Mouse (Mus musculus): ENCODE results near the gene Zcchc14. TPM values are rescaled to one million over a fixed set of nuclear protein-coding genes. Genes with fewer than 3 reads are reported as not detected.

Gene Zcchc14
- total RNA-seq (2014; rRNA removed) (66.5 and 68.5 TPM in 2 replicates), polyA plus RNA-seq (2015; fragmentation: Nextera tagmentation; extraction: Ambion mirVana) (11.5 and 16.9 TPM in 2 replicates)

GRCm38 (mm10) chr8:121652774-121653323, at the start of gene Zcchc14:
Gene Zcchc14 (minus strand): TSS chr8:121652901.
- peaks cover 35% of the 10 kb centered on the region for H3K4me1 ChIP-seq (ENCODE audit: insufficient read depth, low read length)
- H3K9ac ChIP-seq (replicated peaks; ENCODE audit: low read length, poor library complexity, severe bottlenecking): peak within 1 kb of the TSS; percentile 88
- peak within 1 kb of the TSS; percentile 99 for H3K27ac ChIP-seq (ENCODE audit: low read depth, low read length)
- H3K9me3 ChIP-seq (ENCODE audit: low read length): no peaks in the 10 kb centered on the region
- H3K27me3 ChIP-seq (ENCODE audit: insufficient read depth, low read length): no peaks in the 10 kb centered on the region
- no peak for TF ChIP-seq CTCF (IDR thresholded peaks at IDR 0.05)
- ATAC-seq (ENCODE audit: low FRiP score) (peak; percentile 97), DNase-seq (ENCODE audit: low spot score) (peak; percentile 100)
- no peaks in the 10 kb centered on the region for H3K36me3 ChIP-seq (ENCODE audit: insufficient read depth, low read length)
- peak within 1 kb of the TSS; percentile 99 for H3K4me2 ChIP-seq (ENCODE audit: low read depth, low read length, poor library complexity, severe bottlenecking)
- H3K4me3 ChIP-seq (ENCODE audit: low read depth, low read length): peak within 1 kb of the TSS; percentile 81
- WGBS: under 1% methylated on average over 42 of the region's 67 CpGs

- no peak for DNase-seq (ENCODE audit: low spot score)
- Histone ChIP-seq H3K27me3 (ENCODE audit: insufficient read depth, low read length) (no peaks in the 10 kb centered on the region), H3K36me3 (ENCODE audit: insufficient read depth, low read length) (no peaks in the 10 kb centered on the region), H3K4me2 (ENCODE audit: low read depth, low read length, poor library complexity, severe bottlenecking) (no peak overlapping the region), H3K27ac (ENCODE audit: low read depth, low read length) (no peak overlapping the region), H3K4me3 (ENCODE audit: low read depth, low read length) (no peak overlapping the region), H3K9ac (replicated peaks; ENCODE audit: low read length, poor library complexity, severe bottlenecking) (no peak overlapping the region), H3K4me1 (ENCODE audit: insufficient read depth, low read length) (peaks cover 13% of the 10 kb centered on the region; the same call in 1 of the 2 replicates), H3K9me3 (ENCODE audit: low read length) (no peaks in the 10 kb centered on the region)
- TF ChIP-seq CTCF (IDR thresholded peaks at IDR 0.05): no peak
- 100% methylated on average over 2 of the region's 2 CpGs for WGBS
- ATAC-seq (ENCODE audit: low FRiP score): no peak
Observed at GRCm38 (mm10) chr8:121699936-121700335, 47.2 kb upstream of the Zcchc14 start.

GRCm38 (mm10) chr8:121698615-121699101, 46.0 kb upstream of the Zcchc14 start:
- TF ChIP-seq CTCF (IDR thresholded peaks at IDR 0.05): no peak
- no peak for ATAC-seq (ENCODE audit: low FRiP score)
- H3K4me2 ChIP-seq (ENCODE audit: low read depth, low read length, poor library complexity, severe bottlenecking): peak overlapping the region; percentile 42
- 9% methylated on average over 9 of the region's 9 CpGs for WGBS
- H3K27ac ChIP-seq (ENCODE audit: low read depth, low read length): peak overlapping the region; percentile 83
- H3K9me3 ChIP-seq (ENCODE audit: low read length): no peaks in the 10 kb centered on the region
- peak overlapping the region; percentile 48 for H3K9ac ChIP-seq (replicated peaks; ENCODE audit: low read length, poor library complexity, severe bottlenecking)
- peak overlapping the region; percentile 13; the same call in 1 of the 2 replicates for H3K4me3 ChIP-seq (ENCODE audit: low read depth, low read length)
- H3K27me3 ChIP-seq (ENCODE audit: insufficient read depth, low read length): no peaks in the 10 kb centered on the region
- peak; percentile 16 for DNase-seq (ENCODE audit: low spot score)
- peaks cover 13% of the 10 kb centered on the region; the same call in 1 of the 2 replicates for H3K4me1 ChIP-seq (ENCODE audit: insufficient read depth, low read length)
- H3K36me3 ChIP-seq (ENCODE audit: insufficient read depth, low read length): no peaks in the 10 kb centered on the region

DNA sequence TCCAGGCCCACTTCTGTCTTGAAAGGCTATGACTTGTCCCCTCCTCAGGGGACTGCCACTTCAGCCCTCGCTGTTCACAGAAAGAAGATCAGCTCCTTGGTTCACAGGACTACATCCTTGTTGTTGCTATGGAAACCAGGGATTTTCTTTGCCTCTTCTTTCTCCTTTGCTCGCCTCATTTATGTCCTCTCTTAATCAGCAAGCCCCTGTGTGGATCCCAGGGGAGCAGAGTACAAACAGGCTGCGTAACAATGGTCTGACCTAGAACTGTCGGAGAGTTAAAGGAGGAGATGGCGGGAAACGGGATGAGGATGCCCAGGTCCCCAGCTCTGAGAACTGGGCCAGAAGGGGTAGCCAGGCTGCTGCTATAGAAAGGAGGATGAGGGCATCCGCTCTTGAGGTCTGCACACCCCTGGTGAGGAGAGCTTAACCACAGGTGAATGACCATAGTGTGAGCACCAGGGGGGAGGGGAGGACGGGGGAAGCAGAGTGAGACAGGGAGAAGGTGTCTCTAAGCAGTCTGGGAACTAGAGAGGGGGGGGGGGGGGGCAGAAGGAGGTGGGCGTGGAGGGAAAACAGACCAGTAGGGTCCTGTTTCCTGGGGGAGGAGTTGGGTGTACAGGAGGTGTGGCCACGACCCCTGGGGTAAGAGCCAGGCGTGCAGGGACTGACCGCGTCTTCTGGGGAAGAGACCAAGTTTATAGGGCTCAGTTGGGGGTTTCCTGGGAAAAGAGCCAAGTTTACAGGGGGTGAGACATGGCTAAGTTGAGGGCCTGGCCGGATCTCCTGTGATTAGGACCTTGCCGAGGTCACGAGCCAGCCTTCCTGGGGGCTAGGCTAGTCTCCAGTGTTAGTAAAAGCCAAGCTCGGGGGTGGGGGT, 45.3 kb upstream of the Zcchc14 start:
- Histone ChIP-seq H3K27ac (ENCODE audit: low read depth, low read length) (peak overlapping the region; percentile 83), H3K4me3 (ENCODE audit: low read depth, low read length) (peak overlapping the region; percentile 13; the same call in 1 of the 2 replicates), H3K4me2 (ENCODE audit: low read depth, low read length, poor library complexity, severe bottlenecking) (peak overlapping the region; percentile 42), H3K9ac (replicated peaks; ENCODE audit: low read length, poor library complexity, severe bottlenecking) (peak overlapping the region; percentile 48), H3K4me1 (ENCODE audit: insufficient read depth, low read length) (peaks cover 13% of the 10 kb centered on the region; the same call in 1 of the 2 replicates), H3K36me3 (ENCODE audit: insufficient read depth, low read length) (no peaks in the 10 kb centered on the region), H3K27me3 (ENCODE audit: insufficient read depth, low read length) (no peaks in the 10 kb centered on the region), H3K9me3 (ENCODE audit: low read length) (no peaks in the 10 kb centered on the region)
- DNase-seq (ENCODE audit: low spot score) (peak; percentile 80), ATAC-seq (ENCODE audit: low FRiP score) (peak; percentile 62; the same call in 1 of the 2 replicates)
- TF ChIP-seq CTCF (IDR thresholded peaks at IDR 0.05): no peak
- WGBS: 2% methylated on average over 14 of the region's 17 CpGs

DNA sequence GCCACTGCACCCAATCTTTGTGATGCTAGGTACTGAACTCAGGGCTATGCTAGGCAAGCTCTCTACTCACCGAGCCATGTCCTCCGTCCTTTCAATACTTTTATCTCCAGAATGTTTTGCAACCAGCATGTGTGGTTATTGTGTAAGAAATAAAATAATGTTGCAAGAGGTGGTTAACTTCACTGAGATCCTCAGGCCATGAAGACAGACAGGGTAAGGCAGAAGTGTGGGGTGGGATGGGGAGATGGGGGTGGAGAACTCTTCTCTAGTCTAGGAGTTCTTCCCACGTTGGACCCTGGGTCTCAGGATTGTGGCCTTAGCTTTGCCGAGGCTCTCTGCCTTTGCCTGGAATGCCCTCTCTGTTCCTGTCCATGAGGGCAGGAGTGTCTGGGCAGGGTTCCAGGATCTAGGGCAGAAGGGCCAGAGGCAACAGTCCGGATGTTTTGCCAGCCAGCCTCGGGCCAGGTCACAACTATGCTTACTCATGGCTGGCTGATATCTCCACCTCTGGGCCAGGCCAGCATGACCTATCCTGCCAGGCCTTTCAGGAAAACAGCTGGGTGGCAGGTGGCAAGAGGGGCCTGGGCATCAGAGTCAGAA, 43.0 kb upstream of the Zcchc14 start:
- no peak for TF ChIP-seq CTCF (IDR thresholded peaks at IDR 0.05)
- no peaks in the 10 kb centered on the region for H3K36me3 ChIP-seq (ENCODE audit: insufficient read depth, low read length)
- H3K4me1 ChIP-seq (ENCODE audit: insufficient read depth, low read length): peaks cover 13% of the 10 kb centered on the region; the same call in 1 of the 2 replicates
- H3K4me3 ChIP-seq (ENCODE audit: low read depth, low read length): no peak overlapping the region
- H3K4me2 ChIP-seq (ENCODE audit: low read depth, low read length, poor library complexity, severe bottlenecking): no peak overlapping the region
- 80% methylated on average over 6 of the region's 6 CpGs for WGBS
- ATAC-seq (ENCODE audit: low FRiP score) (no peak), DNase-seq (ENCODE audit: low spot score) (no peak)
- H3K9me3 ChIP-seq (ENCODE audit: low read length): no peaks in the 10 kb centered on the region
- H3K9ac ChIP-seq (replicated peaks; ENCODE audit: low read length, poor library complexity, severe bottlenecking): no peak overlapping the region
- no peaks in the 10 kb centered on the region for H3K27me3 ChIP-seq (ENCODE audit: insufficient read depth, low read length)
- no peak overlapping the region for H3K27ac ChIP-seq (ENCODE audit: low read depth, low read length)

Measured in midbrain, postnatal 0 days (tissue).